Mouse (Mus musculus): ENCODE results near the gene Fbl. TPM values are rescaled to one million over a fixed set of nuclear protein-coding genes. Genes with fewer than 3 reads are reported as not detected.
"Not testable (repeated sequence)": the region's sequence is repeated elsewhere in the genome, so short reads cannot be mapped to it uniquely, and the experiment has no call there.

The Fbl gene
- total RNA-seq, 4 experiments from 2014 or later, result 47.8 to 59.8 (median 56.9) TPM

DNA sequence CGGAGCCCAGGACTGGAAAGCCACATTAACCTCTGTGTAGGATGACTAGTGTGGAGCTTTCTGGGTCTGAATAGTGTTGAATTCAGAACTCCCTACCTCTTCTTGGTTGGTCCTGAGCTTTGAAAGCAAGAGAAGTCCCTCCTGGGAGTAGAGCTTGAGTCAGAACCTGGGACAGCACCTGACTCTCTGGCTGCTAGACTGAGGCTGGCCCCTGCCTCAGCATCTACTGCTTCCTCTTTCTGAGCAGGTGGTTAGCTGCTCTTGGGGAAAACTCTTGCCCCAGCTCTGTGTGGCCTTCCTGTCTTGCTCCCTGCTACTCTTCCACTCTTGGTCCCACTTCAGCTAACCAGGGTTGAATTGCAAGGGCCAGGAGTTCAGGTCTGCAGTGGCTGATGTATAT is 22.4 kb downstream of the Fbl start:
- no peak for DNase-seq (ENCODE audit: low spot score in 2 of 2)

GRCm38 (mm10) chr7:28195414-28196098 is 26.0 kb downstream of the Fbl start:
- DNase-seq (ENCODE audit: low spot score in 2 of 2), result no peak

- no peak for DNase-seq (ENCODE audit: low spot score in 2 of 2)
Measured at GRCm38 (mm10) chr7:28196528-28196927, 27.0 kb downstream of the Fbl start.

DNA sequence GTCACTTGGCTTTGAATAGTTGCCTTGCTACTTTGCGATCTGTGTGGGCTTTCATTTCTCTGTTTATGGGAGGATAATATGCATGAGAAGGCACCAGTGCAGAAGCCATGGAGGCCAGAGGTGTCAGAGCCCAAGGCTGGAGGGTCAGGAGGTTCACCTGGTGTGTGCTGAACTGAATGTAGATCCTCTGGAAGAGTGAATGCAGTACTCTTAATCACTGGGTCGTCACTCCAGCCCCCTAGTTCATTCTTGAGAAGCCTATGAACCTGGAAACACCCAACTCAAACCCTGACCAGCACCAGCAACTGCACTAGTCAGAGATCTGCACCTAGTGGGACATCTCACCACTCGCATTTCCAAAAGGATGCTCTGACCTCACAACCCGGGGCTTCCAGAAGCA is 29.5 kb downstream of the Fbl start:
- no peak for DNase-seq (ENCODE audit: low spot score in 2 of 2)

GRCm38 (mm10) chr7:28203207-28204108 is 33.9 kb downstream of the Fbl start:
- no peak for DNase-seq (ENCODE audit: low spot score in 2 of 2)

DNA sequence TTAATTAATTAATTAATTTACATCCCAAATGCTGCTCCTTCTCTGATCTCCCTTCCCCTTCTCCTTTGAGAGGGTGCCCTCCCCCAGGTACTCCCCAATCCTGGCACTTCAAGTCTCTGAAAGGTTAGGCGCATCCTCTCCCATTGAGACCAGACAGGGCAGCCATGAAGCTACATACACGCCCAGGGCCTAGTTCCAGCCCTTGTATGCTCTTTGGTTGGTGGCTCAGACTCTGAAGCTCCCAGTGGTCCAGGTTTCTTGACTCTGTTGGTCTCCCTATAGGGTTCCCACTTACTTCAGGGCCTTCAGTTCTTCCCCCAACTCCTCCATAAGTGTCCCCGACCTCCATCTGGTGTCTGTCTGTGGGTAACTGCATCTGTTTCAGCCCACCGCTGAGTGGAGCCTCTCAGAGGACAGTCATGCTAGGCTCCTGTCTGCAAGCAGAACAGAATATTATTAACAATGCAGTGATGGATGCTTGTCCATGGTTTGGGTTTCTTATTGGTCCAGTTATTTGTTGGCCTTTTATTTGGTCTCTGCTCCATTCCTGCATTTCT is 36.6 kb downstream of the Fbl start:
- no peak for DNase-seq (ENCODE audit: low spot score in 2 of 2)

DNA sequence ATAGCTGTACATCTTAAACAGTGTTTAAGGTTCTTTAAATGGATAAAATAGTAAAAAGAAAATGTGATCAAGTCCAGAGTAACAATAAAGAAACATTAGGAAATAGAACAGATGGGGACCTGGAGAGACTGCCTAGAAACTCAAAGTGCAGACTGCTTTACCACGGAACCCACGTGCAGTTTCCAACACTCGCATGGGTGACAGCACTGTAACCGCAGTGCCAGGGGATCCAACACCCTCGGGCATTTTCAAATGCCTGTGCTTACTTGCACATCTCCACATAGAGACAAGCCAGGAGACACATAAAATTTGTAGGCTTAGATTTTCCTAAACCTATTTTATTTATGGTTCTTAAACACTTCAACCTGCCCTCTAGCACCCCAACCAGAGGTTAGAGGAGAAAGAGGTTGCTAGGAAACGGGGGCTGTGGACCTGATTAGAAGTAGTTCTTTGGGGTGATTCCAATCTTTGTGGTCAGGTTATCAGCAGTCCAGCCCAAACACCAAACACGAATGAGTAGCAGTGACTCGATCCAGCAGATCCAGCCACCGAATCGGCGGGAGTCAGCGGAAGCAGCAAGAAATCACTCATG is 39.0 kb downstream of the Fbl start:
- DNase-seq (ENCODE audit: low spot score in 2 of 2), result no peak

DNA sequence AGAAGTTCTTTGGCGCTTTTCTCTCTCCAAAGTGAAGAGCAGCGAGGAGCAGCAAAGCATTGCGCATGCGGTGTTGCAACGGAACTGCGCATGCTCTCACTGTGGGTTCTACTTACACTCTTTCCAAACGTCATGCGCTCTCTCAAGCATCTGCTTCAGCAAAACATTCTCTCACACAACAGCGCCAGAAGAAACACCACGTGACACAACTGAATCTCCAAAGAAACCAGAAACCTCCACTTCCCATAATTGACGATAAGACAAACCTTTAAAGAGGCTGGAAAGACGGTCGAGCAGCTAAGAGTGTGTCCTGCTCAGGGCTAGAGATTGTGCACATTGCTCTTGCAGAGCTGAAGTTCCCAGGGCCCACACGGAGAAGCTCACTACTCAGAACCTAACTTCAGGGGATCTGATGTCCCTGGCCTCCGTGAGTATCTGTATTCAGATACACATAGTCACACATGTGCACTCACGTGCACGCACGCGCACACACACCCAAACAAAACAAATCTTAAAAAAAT is 39.5 kb downstream of the Fbl start:
- DNase-seq (ENCODE audit: low spot score in 2 of 2), result peak; percentile 44 to 61

DNA sequence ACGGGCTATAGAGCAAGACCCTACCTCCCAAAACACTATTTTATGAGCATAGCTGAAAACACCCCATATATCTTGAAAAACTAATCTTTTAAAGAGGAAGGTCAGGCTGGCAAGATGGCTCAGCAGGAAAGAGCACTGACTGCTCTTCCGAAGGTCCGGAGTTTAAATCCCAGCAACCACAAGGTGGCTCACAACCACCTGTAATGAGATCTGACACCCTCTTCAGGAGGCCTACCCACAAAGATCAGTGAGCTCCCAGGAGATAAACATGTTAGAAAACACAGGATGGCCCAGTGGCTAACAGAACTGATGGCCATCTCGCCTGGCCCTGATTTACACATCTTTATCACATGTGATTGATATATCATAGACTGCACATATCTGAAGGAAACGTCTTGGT is 41.2 kb downstream of the Fbl start:
- no peak for DNase-seq (ENCODE audit: low spot score in 2 of 2)

GRCm38 (mm10) chr7:28214142-28214541 is 44.6 kb downstream of the Fbl start:
- peak in 1 of 2 experiments; percentile 49 for DNase-seq (ENCODE audit: low spot score in 2 of 2)

- not testable (repeated sequence) for DNase-seq (ENCODE audit: low spot score in 2 of 2)
Measured at GRCm38 (mm10) chr7:28215950-28216349, 46.4 kb downstream of the Fbl start.

GRCm38 (mm10) chr7:28217811-28218210 is 48.3 kb downstream of the Fbl start:
- not testable (repeated sequence) for DNase-seq (ENCODE audit: low spot score in 2 of 2)

GRCm38 (mm10) chr7:28218951-28219740 is 49.6 kb downstream of the Fbl start:
- peak in 1 of 2 experiments; percentile 52 for DNase-seq (ENCODE audit: low spot score in 2 of 2)

DNA sequence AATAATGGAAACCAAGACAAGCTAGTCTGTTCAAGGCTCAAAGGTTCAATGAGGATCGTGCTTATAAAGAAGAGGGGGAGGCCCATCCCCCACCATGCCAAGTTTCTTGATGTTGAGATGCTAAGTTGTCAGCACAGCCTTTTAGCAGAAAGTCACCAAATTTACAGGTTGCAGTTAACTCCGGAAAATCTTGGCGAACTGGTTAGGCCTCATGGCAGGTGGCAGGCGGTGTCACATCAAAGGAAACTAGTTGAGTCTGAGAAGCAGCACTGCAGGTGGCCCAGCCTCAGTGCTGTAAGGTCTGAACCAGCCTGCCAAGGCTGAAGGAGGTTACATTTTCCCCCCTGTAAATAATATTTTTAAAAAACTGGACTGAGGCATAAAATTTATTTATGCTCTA is 57.3 kb downstream of the Fbl start:
- not testable (repeated sequence) for DNase-seq (ENCODE audit: low spot score in 2 of 2)

- DNase-seq (ENCODE audit: low spot score in 2 of 2), result not testable (repeated sequence)
Measured at GRCm38 (mm10) chr7:28227421-28227820, 57.9 kb downstream of the Fbl start.

Other genes starting within 250 kb of the Fbl start
- gene Zfp974, start 240.2 kb upstream of the Fbl start, total RNA-seq (2022), result 10 to 100 TPM; 13.7 to 17.6 (median 15.3) TPM
- gene Zfp780b, start 190.5 kb upstream of the Fbl start, total RNA-seq (2022), result 10 to 100 TPM; 19.1 to 21.0 (median 19.9) TPM
- 1 to 10 TPM; 5.5 to 7.5 (median 5.8) TPM for gene Zfp850, start 155.6 kb upstream of the Fbl start, total RNA-seq (2022)
- 100 to 1,000 TPM; 119 to 144 (median 131) TPM for gene Psmc4, start 119.6 kb upstream of the Fbl start, total RNA-seq (2022)
- gene Fcgbp, start 98.5 kb upstream of the Fbl start, total RNA-seq (2022), result 1 to 10 TPM in 1 of 4 experiments, under 1 TPM in 3; 0.33 to 1.5 (median 0.40) TPM
- gene 9530053A07Rik, start 40.2 kb upstream of the Fbl start, total RNA-seq (2022), result under 1 TPM; 0.06 to 0.12 (median 0.07) TPM
- gene Dyrk1b, start 9.8 kb downstream of the Fbl start, total RNA-seq (2022), result 10 to 100 TPM; 42.5 to 45.3 (median 44.3) TPM
- 10 to 100 TPM; 56.5 to 59.8 (median 58.3) TPM for gene Eid2, start 98.2 kb downstream of the Fbl start, total RNA-seq (2022)
- gene Eid2b, start 108.0 kb downstream of the Fbl start, total RNA-seq (2022), result 10 to 100 TPM; 30.6 to 34.2 (median 33.4) TPM
- gene Selenov, start 121.5 kb downstream of the Fbl start, total RNA-seq (2022), result 1 to 10 TPM in 2 of 4 experiments, under 1 TPM in 2; 0.72 to 1.9 (median 1.0) TPM
- gene Dll3, start 132.5 kb downstream of the Fbl start, total RNA-seq (2022), result 1 to 10 TPM in 2 of 4 experiments, under 1 TPM in 2; 0.59 to 2.9 (median 0.95) TPM
- gene Timm50, start 142.4 kb downstream of the Fbl start, total RNA-seq (2022), result 10 to 100 TPM; 34.8 to 39.2 (median 39.1) TPM
- 100 to 1,000 TPM; 117 to 123 (median 121) TPM for gene Supt5, start 169.0 kb downstream of the Fbl start, total RNA-seq (2022)
- 100 to 1,000 TPM; 521 to 591 (median 572) TPM for gene Rps16, start 180.9 kb downstream of the Fbl start, total RNA-seq (2022)
- gene Plekhg2, start 202.9 kb downstream of the Fbl start, total RNA-seq (2022), result 1 to 10 TPM; 6.2 to 8.4 (median 8.0) TPM
- 1 to 10 TPM; 2.1 to 6.1 (median 3.6) TPM for gene Zfp36, start 210.5 kb downstream of the Fbl start, total RNA-seq (2022)
- gene Med29, start 223.0 kb downstream of the Fbl start, total RNA-seq (2022), result 10 to 100 TPM; 13.2 to 17.4 (median 16.3) TPM
- gene Paf1, start 223.2 kb downstream of the Fbl start, total RNA-seq (2022), result 10 to 100 TPM; 51.1 to 77.7 (median 63.9) TPM